ENCODE assay signal across 8 mouse cellular contexts in the genomic region with DNA sequence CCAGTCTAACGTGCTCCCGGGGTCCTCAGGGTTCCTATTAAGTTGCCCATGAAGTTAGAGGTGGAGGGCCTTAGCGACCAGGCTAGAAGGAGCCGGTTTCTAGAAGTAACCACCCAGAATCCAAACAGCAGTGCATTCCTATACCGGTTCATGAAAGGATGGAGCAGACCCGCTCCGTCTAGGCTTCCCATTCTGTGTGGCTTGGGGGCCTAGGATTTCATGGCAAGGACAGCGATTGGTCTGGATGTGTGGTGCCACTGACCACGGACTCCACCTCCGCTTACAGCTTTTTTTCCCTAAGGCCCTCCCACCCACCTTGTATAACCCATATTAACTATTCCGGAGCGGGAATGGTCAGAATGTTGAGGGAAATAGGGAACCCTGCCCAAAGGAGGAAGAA. TPM values are rescaled to one million over a fixed set of nuclear protein-coding genes. Genes with fewer than 3 reads are reported as not detected.
A peak's percentile ranks its signal among the peaks of the same experiment; 100 is the strongest.
DNase-seq lines count a peak whose midpoint lies in the region; ATAC-seq and TF ChIP-seq lines count a peak whose summit lies in the region.

No protein-coding gene starts in this region.

- peak overlapping the region; percentile 99 for H3K9ac ChIP-seq in hindbrain, postnatal 0 days (replicated peaks; ENCODE audit: low read length)
- peak overlapping the region; percentile 89 for H3K9ac ChIP-seq in lung, embryonic 14.5 days

- DNase-seq in frontal cortex, postnatal 25 days (ENCODE audit: low spot score in 2 of 2) = no peak
- DNase-seq in 416B (ENCODE audit: low read depth) = peak; percentile 89
- DNase-seq in embryo, embryonic 10.5 days (ENCODE audit: low spot score) = peak; percentile 68
- peak; percentile 75 for DNase-seq in hindbrain, postnatal 0 days (ENCODE audit: low spot score)
- DNase-seq in lung, embryonic 14.5 days = peak; percentile 78
- DNase-seq in skeletal muscle tissue, adult 2 months (ENCODE audit: low read depth, low spot score) = peak; percentile 46
- no peak for DNase-seq in spleen, adult 12 weeks (ENCODE audit: low spot score)

- H3K4me3 ChIP-seq in hindbrain, postnatal 0 days (ENCODE audit: low read length) = peak overlapping the region; percentile 94
- peak overlapping the region; percentile 93 for H3K4me3 ChIP-seq in lung, embryonic 14.5 days (ENCODE audit: low read depth, low read length)

- 0 out of 2 replicates have a peak, but pooled peaks have one; percentile 5 for ATAC-seq in frontal cortex, adult (ENCODE audit: low TSS enrichment)
- no peak for ATAC-seq in hindbrain, postnatal 0 days
- peak; percentile 45 for ATAC-seq in lung, embryonic 14.5 days (ENCODE audit: insufficient read depth)

- H3K4me1 ChIP-seq in hindbrain, postnatal 0 days (ENCODE audit: insufficient read depth, low read length) = peaks cover 15% of the 10 kb centered on the region; the same call in 1 of the 2 replicates
- 0 out of 2 replicates have a peak, but pooled peaks cover 7% of the 10 kb centered on the region for H3K4me1 ChIP-seq in lung, embryonic 14.5 days (ENCODE audit: insufficient read depth)

- peaks cover 18% of the 10 kb centered on the region for H3K36me3 ChIP-seq in hindbrain, postnatal 0 days (ENCODE audit: insufficient read depth, low read length)
- H3K36me3 ChIP-seq in lung, embryonic 14.5 days (ENCODE audit: insufficient read depth) = peaks cover 47% of the 10 kb centered on the region

- 5% methylated on average over 12 of the region's 12 CpGs for WGBS in hindbrain, postnatal 0 days
- WGBS in lung, embryonic 14.5 days = 4% methylated on average over 12 of the region's 12 CpGs

- TF ChIP-seq CTCF in hindbrain, postnatal 0 days (IDR thresholded peaks at IDR 0.05; ENCODE audit: low read depth) = no peak
- no peak for TF ChIP-seq CTCF in lung, embryonic 14.5 days (IDR thresholded peaks at IDR 0.05; ENCODE audit: low read depth)

- no peaks in the 10 kb centered on the region for H3K27me3 ChIP-seq in hindbrain, postnatal 0 days (ENCODE audit: insufficient read depth, low read length)
- no peaks in the 10 kb centered on the region for H3K27me3 ChIP-seq in lung, embryonic 14.5 days (ENCODE audit: insufficient read depth, low read length)

- peak overlapping the region; percentile 97 for H3K27ac ChIP-seq in hindbrain, postnatal 0 days
- peak overlapping the region; percentile 95 for H3K27ac ChIP-seq in lung, embryonic 14.5 days (ENCODE audit: low read depth)

- no peaks in the 10 kb centered on the region for H3K9me3 ChIP-seq in hindbrain, postnatal 0 days (ENCODE audit: low read length)
- no peaks in the 10 kb centered on the region for H3K9me3 ChIP-seq in lung, embryonic 14.5 days (ENCODE audit: low read depth, low read length)

- peak overlapping the region; percentile 80 for H3K4me2 ChIP-seq in hindbrain, postnatal 0 days (ENCODE audit: low read depth, low read length)
- H3K4me2 ChIP-seq in lung, embryonic 14.5 days = peak overlapping the region; percentile 92

RNA-seq across cellular contexts. Expression of a gene that starts 1.4 kb away (rescaled TPM):
- 198 and 208 TPM in 2 replicates for total RNA-seq in hindbrain, postnatal 0 days (2014; rRNA removed)
- 148 and 151 TPM in 2 replicates for polyA plus RNA-seq in hindbrain, postnatal 0 days (2015; fragmentation: Nextera tagmentation; extraction: Ambion mirVana)
- polyA plus RNA-seq in lung, embryonic 14.5 days (2014; fragmentation: Nextera tagmentation; extraction: Ambion mirVana) = 112 and 117 TPM in 2 replicates

RNA-seq across cellular contexts. Expression of a gene that starts 19.7 kb away (rescaled TPM):
- total RNA-seq in hindbrain, postnatal 0 days (2014; rRNA removed) = 73.3 and 98.1 TPM in 2 replicates
- 312 and 324 TPM in 2 replicates for polyA plus RNA-seq in hindbrain, postnatal 0 days (2015; fragmentation: Nextera tagmentation; extraction: Ambion mirVana)
- 449 and 486 TPM in 2 replicates for polyA plus RNA-seq in lung, embryonic 14.5 days (2014; fragmentation: Nextera tagmentation; extraction: Ambion mirVana)

RNA-seq across cellular contexts. Expression of a gene that starts 19.9 kb away (rescaled TPM):
- total RNA-seq in hindbrain, postnatal 0 days (2014; rRNA removed) = 26.5 and 30.5 TPM in 2 replicates
- polyA plus RNA-seq in hindbrain, postnatal 0 days (2015; fragmentation: Nextera tagmentation; extraction: Ambion mirVana) = 28.4 and 30.2 TPM in 2 replicates
- 113 and 114 TPM in 2 replicates for polyA plus RNA-seq in lung, embryonic 14.5 days (2014; fragmentation: Nextera tagmentation; extraction: Ambion mirVana)

RNA-seq across cellular contexts. Expression of a gene that starts 56.5 kb away (rescaled TPM):
- total RNA-seq in hindbrain, postnatal 0 days (2014; rRNA removed) = 5.1 and 5.9 TPM in 2 replicates
- polyA plus RNA-seq in hindbrain, postnatal 0 days (2015; fragmentation: Nextera tagmentation; extraction: Ambion mirVana) = 1.7 and 2.0 TPM in 2 replicates
- polyA plus RNA-seq in lung, embryonic 14.5 days (2014; fragmentation: Nextera tagmentation; extraction: Ambion mirVana) = 14.1 TPM in 2 replicates

Comparison
In these comparisons a context has a peak if more than half of its experiments do, and no peak if none do; other contexts are left out.
1. DNase-seq: peak in 416B (single experiment), embryo, embryonic 10.5 days (single experiment), hindbrain, postnatal 0 days (single experiment), lung, embryonic 14.5 days (single experiment) and skeletal muscle tissue, adult 2 months (single experiment); none in frontal cortex, postnatal 25 days (0 of 2) and spleen, adult 12 weeks (single experiment).